ENCODE assay signal across 8 mouse cellular contexts in the genomic region with DNA sequence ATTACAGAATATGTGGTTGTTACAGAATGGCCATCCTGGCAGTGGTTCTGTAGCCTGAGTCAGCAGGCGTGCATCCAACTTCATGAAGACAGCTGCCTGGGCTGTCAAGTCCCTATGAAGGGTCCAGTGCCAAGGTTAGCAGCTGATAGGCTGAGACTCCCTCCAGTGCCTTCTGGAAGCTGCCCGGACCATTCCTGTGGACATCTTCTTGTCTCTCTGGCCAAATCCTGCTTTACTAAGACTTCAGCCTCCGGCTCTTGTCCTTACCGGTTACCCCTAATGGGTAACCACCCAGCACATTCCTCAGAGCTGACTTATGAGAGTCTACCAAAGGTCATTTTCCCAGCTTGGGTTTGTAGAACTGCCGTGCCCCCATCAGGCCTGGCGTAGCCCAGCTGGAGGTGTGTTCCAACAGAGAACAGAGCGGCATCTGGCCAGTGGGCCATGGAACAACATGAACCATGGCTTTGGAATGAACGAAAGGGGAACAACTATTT.
DNase-seq lines count a peak whose midpoint lies in the region; ATAC-seq and TF ChIP-seq lines count a peak whose summit lies in the region.

No protein-coding gene starts in this region.

- peaks cover 8% of the 10 kb centered on the region for H3K4me1 ChIP-seq in heart, embryonic 15.5 days (replicated peaks)
- no peaks in the 10 kb centered on the region for H3K4me1 ChIP-seq in stomach, postnatal 0 days (replicated peaks; ENCODE audit: control insufficient read depth, insufficient read depth)
- no peaks in the 10 kb centered on the region for H3K4me1 ChIP-seq in intestine, embryonic 15.5 days (replicated peaks)

- no peaks in the 10 kb centered on the region for H3K9me3 ChIP-seq in heart, embryonic 15.5 days (replicated peaks)
- no peaks in the 10 kb centered on the region for H3K9me3 ChIP-seq in stomach, postnatal 0 days (ENCODE audit: control insufficient read depth, low read length)
- H3K9me3 ChIP-seq in intestine, embryonic 15.5 days = no peaks in the 10 kb centered on the region

- H3K4me2 ChIP-seq in heart, embryonic 15.5 days = 0 out of 2 replicates have a peak overlapping the region, but pooled peaks have one; percentile 6
- no peak overlapping the region for H3K4me2 ChIP-seq in stomach, postnatal 0 days (replicated peaks; ENCODE audit: low read depth)
- H3K4me2 ChIP-seq in intestine, embryonic 15.5 days (replicated peaks) = no peak overlapping the region

- H3K27me3 ChIP-seq in heart, embryonic 15.5 days = no peaks in the 10 kb centered on the region
- H3K27me3 ChIP-seq in stomach, postnatal 0 days (ENCODE audit: control insufficient read depth, insufficient read depth, low read length) = no peaks in the 10 kb centered on the region
- no peaks in the 10 kb centered on the region for H3K27me3 ChIP-seq in intestine, embryonic 15.5 days (replicated peaks)

- H3K27ac ChIP-seq in heart, embryonic 15.5 days = no peak overlapping the region
- no peak overlapping the region for H3K27ac ChIP-seq in stomach, postnatal 0 days (replicated peaks)
- H3K27ac ChIP-seq in intestine, embryonic 15.5 days = no peak overlapping the region

- peak; percentile 62; the same call in 1 of the 2 replicates for ATAC-seq in heart, embryonic 15.5 days (replicated peaks; ENCODE audit: insufficient number of reproducible peaks, insufficient read depth, low FRiP score, low read depth)
- peak; percentile 42; the same call in 1 of the 2 replicates for ATAC-seq in stomach, postnatal 0 days (ENCODE audit: low FRiP score, low TSS enrichment)
- no peak for ATAC-seq in intestine, embryonic 15.5 days
- ATAC-seq in erythroid progenitor cell, adult 5-6 weeks (replicated peaks; ENCODE audit: low FRiP score, poor library complexity, severe bottlenecking) = no peak

- no peaks in the 10 kb centered on the region for H3K36me3 ChIP-seq in heart, embryonic 15.5 days
- no peaks in the 10 kb centered on the region for H3K36me3 ChIP-seq in stomach, postnatal 0 days (ENCODE audit: control insufficient read depth, insufficient read depth, low read length)
- no peaks in the 10 kb centered on the region for H3K36me3 ChIP-seq in intestine, embryonic 15.5 days

- TF ChIP-seq EP300 in stomach, postnatal 0 days (optimal IDR thresholded peaks at IDR 0.05) = no peak

- DNase-seq in right cerebral cortex, postnatal 10 days (ENCODE audit: low spot score in 2 of 2) = peak; percentile 56 to 62
- DNase-seq in right cerebral cortex, postnatal 25 days = no peak
- peak; percentile 64 to 74 for DNase-seq in cerebellum, adult 18-20 months
- DNase-seq in layer of hippocampus, postnatal 10 days (ENCODE audit: low spot score in 2 of 2) = peak; percentile 46 to 56
- DNase-seq in stomach, postnatal 0 days (ENCODE audit: low spot score) = peak; percentile 21

- WGBS in heart, embryonic 15.5 days = 58% methylated on average over 8 of the region's 8 CpGs
- WGBS in stomach, postnatal 0 days = 66% methylated on average over 8 of the region's 8 CpGs
- 81% methylated on average over 8 of the region's 8 CpGs for WGBS in intestine, embryonic 15.5 days

- no peak overlapping the region for H3K9ac ChIP-seq in heart, embryonic 15.5 days
- no peak overlapping the region for H3K9ac ChIP-seq in stomach, postnatal 0 days (ENCODE audit: low read length)
- no peak overlapping the region for H3K9ac ChIP-seq in intestine, embryonic 15.5 days

- no peak; the same call in 1 of the 2 replicates for TF ChIP-seq CTCF in stomach, postnatal 0 days (IDR thresholded peaks at IDR 0.05; ENCODE audit: low read depth)

- H3K4me3 ChIP-seq in heart, embryonic 15.5 days = no peak overlapping the region
- no peak overlapping the region for H3K4me3 ChIP-seq in stomach, postnatal 0 days (ENCODE audit: low read depth, low read length)
- H3K4me3 ChIP-seq in intestine, embryonic 15.5 days (replicated peaks) = no peak overlapping the region

Comparison
In these comparisons a context has a peak if more than half of its experiments do, and no peak if none do; other contexts are left out.
1. ATAC-seq: peak in heart, embryonic 15.5 days (single experiment) and stomach, postnatal 0 days (single experiment); none in intestine, embryonic 15.5 days (single experiment) and erythroid progenitor cell, adult 5-6 weeks (single experiment).